Mouse (Mus musculus) gastrocnemius, postnatal 4 days (tissue): ENCODE results near the gene Olfr18. TPM values are rescaled to one million over a fixed set of nuclear protein-coding genes. Genes with fewer than 3 reads are reported as not detected.
A peak's percentile ranks its signal among the peaks of the same experiment; 100 is the strongest.
"Not testable (repeated sequence)": the region's sequence is repeated elsewhere in the genome, so short reads cannot be mapped to it uniquely, and the experiment has no call there.

ENCODE experiments used
- DNase-seq, 2 experiments: peaks; one replicate each; pipeline ENCODE4 v3.0.0; 2021 to 2022; ENCODE audit warnings: low spot score in 2 of 2, mixed read lengths in 2 of 2
- long read RNA-seq, 2 experiments: library from polyadenylated mRNA; stranded (forward); transcript quantifications; one replicate each; pipeline ENCODE4 v2.0.0; 2021
- total RNA-seq, 2 experiments: library from RNA; stranded (reverse); gene quantifications; 2 replicates each; pipeline ENCODE4 v1.2.3; 2021

Olfr18 gene
- under 1 TPM in 1 of 2 experiments, not detected in 1; 0.27 TPM for total RNA-seq
- long read RNA-seq, experiment 1 = 0 reads
- long read RNA-seq, experiment 2 = 0 reads

- no peak for DNase-seq
Measured at GRCm38 (mm10) chr9:20335994-20336393, at the start of gene Olfr18. Gene Olfr18 (minus strand): TSS chr9:20336094.

GRCm38 (mm10) chr9:20385343-20385703, 49.4 kb upstream of the Olfr18 start:
- no peak for DNase-seq

GRCm38 (mm10) chr9:20384532-20385342, 48.8 kb upstream of the Olfr18 start, which contains the start of gene Zfp560:
Gene Zfp560 (minus strand): TSS chr9:20385177.
- DNase-seq = peak; percentile 80 to 90

- DNase-seq = no peak
Measured at GRCm38 (mm10) chr9:20383659-20384058, 47.8 kb upstream of the Olfr18 start.

- no peak for DNase-seq
Measured at GRCm38 (mm10) chr9:20374712-20375111, 38.8 kb upstream of the Olfr18 start.

- DNase-seq = no peak
Measured at GRCm38 (mm10) chr9:20367311-20367710, 31.4 kb upstream of the Olfr18 start.

- no peak for DNase-seq
Measured at GRCm38 (mm10) chr9:20348501-20348900, 12.6 kb upstream of the Olfr18 start.

GRCm38 (mm10) chr9:20298232-20298631, 37.7 kb downstream of the Olfr18 start, which contains the start of gene Olfr873:
Gene Olfr873 (plus strand): TSS chr9:20298532.
- no peak for DNase-seq

GRCm38 (mm10) chr9:20295562-20295961, 40.3 kb downstream of the Olfr18 start:
- not testable (repeated sequence) for DNase-seq

- DNase-seq = no peak
Measured at GRCm38 (mm10) chr9:20282051-20282450, 53.8 kb downstream of the Olfr18 start, which contains the start of gene Olfr39. Gene Olfr39 (plus strand): TSS chr9:20282351.

Other genes starting within 250 kb of the Olfr18 start
- not detected for gene Olfr868, start 237.5 kb downstream of the Olfr18 start, total RNA-seq
- not detected for gene Olfr869, start 207.1 kb downstream of the Olfr18 start, total RNA-seq
- not detected for gene Olfr870, start 162.0 kb downstream of the Olfr18 start, total RNA-seq
- gene Olfr871, start 123.9 kb downstream of the Olfr18 start, total RNA-seq = not detected
- not detected for gene Olfr872, start 99.0 kb downstream of the Olfr18 start, total RNA-seq
- not detected for gene Olfr39, start 53.7 kb downstream of the Olfr18 start, total RNA-seq
- gene Olfr873, start 37.6 kb downstream of the Olfr18 start, total RNA-seq = not detected
- 10 to 100 TPM in 1 of 2 experiments, 1 to 10 TPM in 1; 9.5 to 14.1 TPM for gene Zfp560, start 49.1 kb upstream of the Olfr18 start, total RNA-seq
- 10 to 100 TPM; 19.5 to 23.2 TPM for gene Zfp26, start 124.1 kb upstream of the Olfr18 start, total RNA-seq
- 10 to 100 TPM; 15.9 to 19.6 TPM for gene Zfp426, start 156.7 kb upstream of the Olfr18 start, total RNA-seq
- 10 to 100 TPM; 50.7 to 54.5 TPM for gene Zfp266, start 185.3 kb upstream of the Olfr18 start, total RNA-seq
- gene Zfp846, start 245.2 kb upstream of the Olfr18 start, total RNA-seq = 1 to 10 TPM; 6.9 to 7.8 TPM